Mouse (Mus musculus) neural tube, embryonic 15.5 days (tissue): ENCODE data around the gene Zfp37. TPM values are rescaled to one million over a fixed set of nuclear protein-coding genes. Genes with fewer than 3 reads are reported as not detected.
"Not testable (repeated sequence)": the region's sequence is repeated elsewhere in the genome, so short reads cannot be mapped to it uniquely, and the experiment has no call there.

Experiments used
- ATAC-seq: fragments of 200-750 bp; cut with Nextera tagmentation; 2 replicates; pipeline ENCODE4 v1.8.0; 2017; ENCODE audit warnings: mild to moderate bottlenecking, moderate TSS enrichment, moderate library complexity; ENCODE audit not compliant: low FRiP score
- H3K27ac ChIP-seq: fragments of 300-500 bp; sonication (generic); replicated peaks from 2 replicates; pipeline ENCODE4 v1.5.1; 2015; ENCODE audit warnings: mild to moderate bottlenecking, inconsistent platforms
- H3K27me3 ChIP-seq: fragments of 300-500 bp; sonication (generic); replicated peaks from 2 replicates; pipeline ENCODE4 v1.6.1; 2015; ENCODE audit warnings: inconsistent platforms
- H3K36me3 ChIP-seq: fragments of 300-500 bp; sonication (generic); 2 replicates; pipeline ENCODE4 v1.6.1; 2015; ENCODE audit warnings: inconsistent platforms
- H3K4me1 ChIP-seq: fragments of 300-500 bp; sonication (generic); 2 replicates; pipeline ENCODE4 v1.6.1; 2015; ENCODE audit warnings: inconsistent platforms
- H3K4me2 ChIP-seq: fragments of 300-500 bp; sonication (generic); 2 replicates; pipeline ENCODE4 v1.6.1; 2015; ENCODE audit warnings: inconsistent platforms, mild to moderate bottlenecking, moderate library complexity
- H3K4me3 ChIP-seq: fragments of 300-500 bp; sonication (generic); replicated peaks from 2 replicates; pipeline ENCODE4 v1.5.1; 2015; ENCODE audit warnings: mild to moderate bottlenecking, inconsistent platforms
- H3K9ac ChIP-seq: fragments of 300-500 bp; sonication (generic); replicated peaks from 2 replicates; pipeline ENCODE4 v1.6.1; 2015; ENCODE audit warnings: mild to moderate bottlenecking, inconsistent platforms
- H3K9me3 ChIP-seq: fragments of 300-500 bp; sonication (generic); replicated peaks from 2 replicates; pipeline ENCODE4 v1.6.1; 2016; ENCODE audit warnings: inconsistent platforms
- WGBS: fragments of 180-500 bp; shearing (Covaris S2); methylation state at CpG from one replicate; pipeline ENCODE4 v1.1.7; 2015; ENCODE audit warnings: mixed read lengths; 5-methylcytosine and 5-hydroxymethylcytosine counted together
- polyA plus RNA-seq: library from polyadenylated mRNA; unstranded; fragments of >200 nt; fragmentation: Nextera tagmentation; extraction: Ambion mirVana; gene quantifications from 2 replicates; pipeline ENCODE4 v1.2.1, GENCODE M21; 2015

Zfp37 gene
- polyA plus RNA-seq, 1 experiment from 2014 or later = 25.9 TPM

- peak overlapping the region; percentile 97 for H3K27ac ChIP-seq
- H3K4me2 ChIP-seq = peak overlapping the region; percentile 63
- peak overlapping the region; percentile 81 for H3K9ac ChIP-seq
- peak overlapping the region; percentile 65 for H3K4me3 ChIP-seq
- H3K9me3 ChIP-seq = no peaks in the 10 kb centered on the region
- ATAC-seq = peak; percentile 60
- WGBS = 3% methylated on average over 19 of the region's 19 CpGs
- H3K36me3 ChIP-seq = peaks cover 9% of the 10 kb centered on the region
- peaks cover 18% of the 10 kb centered on the region for H3K4me1 ChIP-seq
- no peaks in the 10 kb centered on the region for H3K27me3 ChIP-seq
These were observed 22.0 kb downstream of the Zfp37 start for GRCm38 (mm10) chr4:62208696-62209380.

DNA sequence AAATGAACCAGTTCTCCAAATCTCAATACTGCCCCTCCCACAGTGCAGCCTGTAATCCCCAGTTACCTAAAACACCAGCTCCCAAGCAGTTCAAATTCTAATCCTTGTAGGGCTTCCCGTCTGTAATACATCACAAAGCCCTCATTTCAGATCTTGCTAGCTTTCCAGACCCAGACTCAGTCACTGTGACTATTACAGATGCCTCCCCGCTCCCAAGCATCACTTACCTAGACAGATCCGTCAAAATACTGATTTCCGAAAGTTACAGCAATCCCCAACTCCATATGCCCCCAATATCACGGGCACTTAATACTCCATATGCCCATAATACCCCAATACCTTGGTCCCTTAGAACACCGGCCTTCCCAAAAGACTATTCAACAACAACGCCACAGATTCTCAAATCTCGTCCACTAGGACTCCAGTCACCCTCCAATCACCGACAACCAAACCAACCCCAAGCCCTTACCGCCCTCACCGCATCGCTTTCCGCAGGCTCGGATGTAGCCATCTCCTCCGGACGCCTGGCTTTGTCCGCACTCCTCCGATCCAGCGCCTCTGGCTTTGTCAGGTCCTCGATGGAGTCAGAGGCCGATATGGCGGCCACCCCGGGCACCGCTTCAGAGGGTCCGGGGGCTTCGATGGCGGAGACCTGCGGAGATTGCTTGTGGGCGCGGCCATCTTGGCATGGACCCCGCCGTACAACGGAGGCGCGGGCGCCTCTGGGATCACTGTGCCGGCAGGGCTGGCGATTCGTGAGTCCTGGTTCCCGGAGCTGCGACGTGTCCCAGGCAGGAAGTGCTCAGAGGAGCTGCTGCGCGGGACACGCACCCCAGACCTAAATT, 22.8 kb downstream of the Zfp37 start:
- WGBS = under 1% methylated on average over 45 of the region's 45 CpGs
- ATAC-seq = peak; percentile 99
- peak overlapping the region; percentile 63 for H3K4me2 ChIP-seq

GRCm38 (mm10) chr4:62199923-62200529, 30.8 kb downstream of the Zfp37 start:
- WGBS = 95% methylated on average over 7 of the region's 7 CpGs
- no peak for ATAC-seq
- no peak overlapping the region for H3K27ac ChIP-seq
- H3K27me3 ChIP-seq = no peaks in the 10 kb centered on the region
- no peak overlapping the region for H3K9ac ChIP-seq
- H3K36me3 ChIP-seq = peaks cover 87% of the 10 kb centered on the region
- H3K9me3 ChIP-seq = peaks cover 9% of the 10 kb centered on the region
- no peak overlapping the region for H3K4me3 ChIP-seq
- no peaks in the 10 kb centered on the region for H3K4me1 ChIP-seq
- H3K4me2 ChIP-seq = no peak overlapping the region

More for the DNA sequence above, 22.8 kb downstream of the Zfp37 start:
- no peaks in the 10 kb centered on the region for H3K9me3 ChIP-seq
- peaks cover 17% of the 10 kb centered on the region for H3K36me3 ChIP-seq
- peaks cover 18% of the 10 kb centered on the region for H3K4me1 ChIP-seq
- peak overlapping the region; percentile 97 for H3K27ac ChIP-seq
- no peaks in the 10 kb centered on the region for H3K27me3 ChIP-seq
- peak overlapping the region; percentile 65 for H3K4me3 ChIP-seq
- H3K9ac ChIP-seq = peak overlapping the region; percentile 81

DNA sequence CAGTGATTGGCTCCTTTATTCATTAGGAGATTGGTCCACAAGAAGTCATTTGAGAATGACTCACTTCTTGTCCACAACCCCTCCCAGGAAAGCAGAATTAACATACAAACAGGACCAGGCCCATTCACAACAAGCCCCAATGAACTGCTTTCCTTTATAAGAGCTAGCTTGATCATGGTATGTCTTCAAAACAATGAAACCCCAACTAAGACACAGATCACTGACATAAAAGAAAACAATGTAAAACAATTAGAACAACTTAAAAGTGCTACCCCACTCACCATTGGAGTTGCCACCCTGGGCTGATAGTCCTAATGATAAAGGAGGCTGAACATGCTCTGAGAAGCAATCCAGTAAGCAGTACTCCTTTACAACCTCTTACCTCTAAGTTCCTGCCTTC, 42.1 kb downstream of the Zfp37 start:
- Histone ChIP-seq H3K4me2 (no peak overlapping the region), H3K27me3 (no peaks in the 10 kb centered on the region), H3K9me3 (peaks cover 51% of the 10 kb centered on the region), H3K27ac (no peak overlapping the region), H3K4me1 (no peaks in the 10 kb centered on the region), H3K4me3 (no peak overlapping the region), H3K9ac (no peak overlapping the region), H3K36me3 (peaks cover 60% of the 10 kb centered on the region)
- no peak for ATAC-seq

GRCm38 (mm10) chr4:62177282-62177681, 53.6 kb downstream of the Zfp37 start:
- H3K27me3 ChIP-seq = no peaks in the 10 kb centered on the region

GRCm38 (mm10) chr4:62174471-62174870, 56.4 kb downstream of the Zfp37 start:
- WGBS = 92% methylated on average over 4 of the region's 4 CpGs
- Histone ChIP-seq H3K9me3 (no peaks in the 10 kb centered on the region), H3K27ac (no peak overlapping the region), H3K36me3 (no peaks in the 10 kb centered on the region), H3K9ac (no peak overlapping the region), H3K4me2 (no peak overlapping the region), H3K4me3 (no peak overlapping the region), H3K27me3 (no peaks in the 10 kb centered on the region), H3K4me1 (no peaks in the 10 kb centered on the region)
- no peak for ATAC-seq

More at GRCm38 (mm10) chr4:62177282-62177681, 53.6 kb downstream of the Zfp37 start:
- Histone ChIP-seq H3K27ac (no peak overlapping the region), H3K9me3 (no peaks in the 10 kb centered on the region), H3K4me2 (no peak overlapping the region), H3K4me3 (no peak overlapping the region), H3K36me3 (no peaks in the 10 kb centered on the region), H3K9ac (no peak overlapping the region), H3K4me1 (no peaks in the 10 kb centered on the region)
- whole genome bisulfite sequencing = 48% methylated on average over 5 of the region's 5 CpGs
- ATAC-seq = no peak

GRCm38 (mm10) chr4:62167636-62168035, 63.2 kb downstream of the Zfp37 start:
- not testable (repeated sequence) for H3K27me3 ChIP-seq, H3K9me3 ChIP-seq, H3K36me3 ChIP-seq, H3K4me2 ChIP-seq, H3K4me1 ChIP-seq, H3K27ac ChIP-seq, H3K9ac ChIP-seq, H3K4me3 ChIP-seq, ATAC-seq
- 95% methylated on average over 13 of the region's 13 CpGs for WGBS

- no peak for ATAC-seq
- Histone ChIP-seq H3K27ac (no peak overlapping the region), H3K27me3 (no peaks in the 10 kb centered on the region), H3K4me1 (no peaks in the 10 kb centered on the region), H3K4me2 (no peak overlapping the region), H3K4me3 (no peak overlapping the region), H3K9ac (no peak overlapping the region), H3K36me3 (no peaks in the 10 kb centered on the region), H3K9me3 (no peaks in the 10 kb centered on the region)
- 79% methylated on average over 1 of the region's 1 CpGs for WGBS
These were observed 72.4 kb downstream of the Zfp37 start for GRCm38 (mm10) chr4:62158401-62158800.

GRCm38 (mm10) chr4:62150811-62151210, 80.0 kb downstream of the Zfp37 start, which contains the start of gene Mup21:
TSS of gene Mup21 (minus strand) at chr4:62150863.
- Histone ChIP-seq H3K9ac (no peak within 1 kb of the TSS), H3K4me2 (no peak within 1 kb of the TSS), H3K4me3 (no peak within 1 kb of the TSS), H3K4me1 (no peaks in the 10 kb centered on the region), H3K27me3 (no peaks in the 10 kb centered on the region), H3K36me3 (no peaks in the 10 kb centered on the region), H3K27ac (no peak within 1 kb of the TSS), H3K9me3 (0 out of 2 replicates have a peak, but pooled peaks cover 3% of the 10 kb centered on the region)
- ATAC-seq = no peak
- 86% methylated on average over 2 of the region's 2 CpGs for WGBS
